Mouse (Mus musculus) left cerebral cortex, adult 2 months (tissue): ENCODE measurements around the gene Rem1. TPM values are rescaled to one million over a fixed set of nuclear protein-coding genes. Genes with fewer than 3 reads are reported as not detected.

Experiments used
- DNase-seq, 2 experiments: peaks; one replicate each; pipeline ENCODE4 v3.0.0; 2021 to 2022; ENCODE audit warnings: low spot score in 2 of 2, mixed read lengths in 1 of 2; ENCODE audit errors: extremely low spot score in 1 of 2
- H3K27ac ChIP-seq: fragments of 200-600 bp; 2 replicates; pipeline ENCODE4 v1.8.1; 2022
- H3K4me3 ChIP-seq: fragments of 200-600 bp; 2 replicates; pipeline ENCODE4 v1.8.1; 2022
- CTCF ChIP-seq: fragments of 200-600 bp; IDR thresholded peaks from 2 replicates; pipeline ENCODE4 v1.8.1; 2022; ENCODE audit warnings: antibody characterized with exemption, mild to moderate bottlenecking, moderate library complexity
- intact Hi-C: fragments of 180-260 bp; cut with DNase I; formaldehyde crosslinking; loops from one replicate; pipeline ENCODE4 v1.15.1; 2025
- total RNA-seq, 2 experiments: library from RNA; stranded (reverse); gene quantifications; 2 replicates each; pipeline ENCODE4 v1.2.3; 2021

Gene Rem1
- total RNA-seq, 2 experiments from 2014 or later, result 0.65 to 0.68 TPM

- intact Hi-C loops, result no loop called here
- H3K4me3 ChIP-seq, result no peak overlapping the region
- no peak for DNase-seq
- no peak overlapping the region for H3K27ac ChIP-seq
- TF ChIP-seq CTCF, result no peak
Observed at GRCm38 (mm10) chr2:152612193-152612592, 14.6 kb upstream of the Rem1 start.

GRCm38 (mm10) chr2:152615563-152615962, 11.2 kb upstream of the Rem1 start:
- peak; percentile 96 for TF ChIP-seq CTCF
- peak; percentile 46 to 51 for DNase-seq
- intact Hi-C loops, result loop anchor here (1.0 to 5.0 kb wide), 3 partner anchors 42 to 215 kb away; partner anchors contain the start of gene Bcl2l1
- Histone ChIP-seq H3K27ac (no peak overlapping the region), H3K4me3 (no peak overlapping the region)

- intact Hi-C loops, result loop anchor here (5.0 kb wide), 1 partner anchor 61 kb away; no protein-coding TSS in a partner anchor
- no peak for DNase-seq
- no peak overlapping the region for H3K4me3 ChIP-seq
- no peak for TF ChIP-seq CTCF
- no peak overlapping the region for H3K27ac ChIP-seq
Observed at GRCm38 (mm10) chr2:152616470-152616869, 10.3 kb upstream of the Rem1 start.

- H3K27ac ChIP-seq, result no peak overlapping the region
- intact Hi-C loops, result loop anchor here (5.0 kb wide), 1 partner anchor 60 kb away; no protein-coding TSS in a partner anchor
- no peak overlapping the region for H3K4me3 ChIP-seq
- DNase-seq, result no peak
- TF ChIP-seq CTCF, result peak; percentile 40
Observed at GRCm38 (mm10) chr2:152617374-152617773, 9.4 kb upstream of the Rem1 start.

- peak; percentile 15 to 30 for DNase-seq
- intact Hi-C loops, result no loop called here
- no peak for TF ChIP-seq CTCF
- H3K27ac ChIP-seq, result no peak overlapping the region
- H3K4me3 ChIP-seq, result no peak overlapping the region
Observed at GRCm38 (mm10) chr2:152620367-152621134, 6.2 kb upstream of the Rem1 start.

GRCm38 (mm10) chr2:152622151-152622550, 4.6 kb upstream of the Rem1 start:
- Histone ChIP-seq H3K27ac (no peak overlapping the region), H3K4me3 (no peak overlapping the region)
- intact Hi-C loops, result no loop called here
- DNase-seq, result no peak
- no peak for TF ChIP-seq CTCF

- no peak within 1 kb of the TSS for H3K4me3 ChIP-seq
- no peak within 1 kb of the TSS for H3K27ac ChIP-seq
- no peak for TF ChIP-seq CTCF
- intact Hi-C loops, result no loop called here
- no peak for DNase-seq
Observed at GRCm38 (mm10) chr2:152622953-152623352, 3.8 kb upstream of the Rem1 start, which contains the start of gene Defb25. Gene Defb25 (minus strand): TSS chr2:152623053.

- Histone ChIP-seq H3K4me3 (no peak overlapping the region), H3K27ac (no peak overlapping the region)
- TF ChIP-seq CTCF, result no peak
- DNase-seq, result no peak
- intact Hi-C loops, result no loop called here
Observed at GRCm38 (mm10) chr2:152624566-152624965, 2.2 kb upstream of the Rem1 start.

- no peak overlapping the region for H3K27ac ChIP-seq
- no peak for TF ChIP-seq CTCF
- H3K4me3 ChIP-seq, result no peak overlapping the region
- DNase-seq, result no peak
- intact Hi-C loops, result no loop called here
Observed at GRCm38 (mm10) chr2:152625256-152625655, 1.5 kb upstream of the Rem1 start.

- Histone ChIP-seq H3K27ac (no peak overlapping the region), H3K4me3 (no peak overlapping the region)
- intact Hi-C loops, result no loop called here
- DNase-seq, result no peak
- TF ChIP-seq CTCF, result no peak
Observed at GRCm38 (mm10) chr2:152628066-152628465, 1.3 kb downstream of the Rem1 start.

GRCm38 (mm10) chr2:152629239-152629638, 2.5 kb downstream of the Rem1 start:
- H3K4me3 ChIP-seq, result no peak overlapping the region
- no peak for TF ChIP-seq CTCF
- no peak for DNase-seq
- no peak overlapping the region for H3K27ac ChIP-seq
- intact Hi-C loops, result no loop called here

GRCm38 (mm10) chr2:152629904-152630303, 3.2 kb downstream of the Rem1 start:
- DNase-seq, result no peak
- TF ChIP-seq CTCF, result no peak

GRCm38 (mm10) chr2:152633334-152633733, 6.6 kb downstream of the Rem1 start:
- intact Hi-C loops, result no loop called here
- Histone ChIP-seq H3K27ac (no peak overlapping the region), H3K4me3 (no peak overlapping the region)
- DNase-seq, result no peak
- TF ChIP-seq CTCF, result no peak

More at GRCm38 (mm10) chr2:152629904-152630303, 3.2 kb downstream of the Rem1 start:
- no peak overlapping the region for H3K4me3 ChIP-seq
- intact Hi-C loops, result no loop called here
- no peak overlapping the region for H3K27ac ChIP-seq
